Mouse (Mus musculus) bone marrow macrophage, adult 2 months (primary cell): ENCODE results near the gene Plekhm2. TPM values are rescaled to one million over a fixed set of nuclear protein-coding genes. Genes with fewer than 3 reads are reported as not detected.

ENCODE experiments used
- H3K27ac ChIP-seq: 2 replicates; pipeline ENCODE4 v1.5.1; 2012; ENCODE audit warnings: low read depth, low read length; ENCODE audit not compliant: insufficient read depth
- H3K4me1 ChIP-seq: 2 replicates; pipeline ENCODE4 v1.6.1; 2012; ENCODE audit warnings: low read length; ENCODE audit not compliant: control insufficient read depth, insufficient read depth
- H3K4me3 ChIP-seq: 2 replicates; pipeline ENCODE4 v1.5.1; 2012; ENCODE audit warnings: mild to moderate bottlenecking, low read length, moderate library complexity; ENCODE audit not compliant: insufficient read depth
- CTCF ChIP-seq: IDR thresholded peaks from 2 replicates; pipeline ENCODE4 v1.5.1; 2012; ENCODE audit warnings: low read depth, mild to moderate bottlenecking, low read length, moderate library complexity
- POLR2A ChIP-seq: IDR thresholded peaks from 2 replicates; pipeline ENCODE4 v1.6.1; 2012; ENCODE audit warnings: mild to moderate bottlenecking, low read depth, low read length, borderline replicate concordance
- polyA plus RNA-seq: library from polyadenylated mRNA; stranded (reverse); fragments of >200 nt; gene quantifications from 2 replicates; pipeline ENCODE4 v1.2.4, GENCODE M21; 2012; ENCODE audit not compliant: missing spikeins, insufficient read depth, insufficient read length

The Plekhm2 gene
- polyA plus RNA-seq, 1 experiment, result 62.1 TPM

DNA sequence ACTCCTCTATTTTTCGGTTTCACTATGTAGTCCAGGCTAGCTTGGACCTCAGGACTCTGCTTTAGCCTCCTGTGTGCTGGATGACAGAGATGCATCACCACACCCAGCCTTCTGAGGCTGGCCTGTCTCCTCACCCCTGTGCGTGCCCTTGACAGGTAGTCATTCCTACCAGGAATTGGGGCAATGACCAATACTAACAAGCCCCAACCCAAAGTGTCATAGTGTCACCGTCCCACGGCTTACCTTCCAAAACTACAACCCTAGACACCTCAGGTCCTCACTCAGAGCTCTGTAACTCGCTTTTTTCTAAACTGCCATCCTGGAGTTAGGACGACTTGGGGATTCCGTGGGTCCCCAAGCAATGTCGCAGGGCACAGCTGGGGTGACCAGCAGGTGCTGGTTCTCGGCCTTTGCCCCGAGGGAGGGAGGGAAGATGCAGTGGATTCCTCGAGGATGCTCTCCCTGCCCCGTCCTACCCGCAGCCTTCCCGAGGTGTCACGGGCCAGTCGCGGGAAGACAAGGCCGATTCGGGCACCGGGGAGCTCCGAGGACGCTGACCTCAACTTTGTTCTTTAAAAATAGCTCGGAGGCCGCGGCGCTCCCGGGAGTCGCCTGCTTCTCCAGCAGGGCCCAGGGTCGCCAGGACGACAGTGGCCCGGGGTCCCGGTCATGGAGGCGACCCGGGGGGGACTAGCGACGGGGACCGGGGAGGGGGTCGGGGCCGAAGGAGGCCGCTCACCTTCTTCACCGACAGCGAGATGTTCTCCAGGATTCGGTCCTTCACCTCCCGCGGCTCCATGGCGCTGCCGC lies 1.4 kb downstream of the Plekhm2 start:
- no peak for TF ChIP-seq CTCF
- TF ChIP-seq POLR2A, result no peak
- peak overlapping the region; percentile 89 for H3K4me3 ChIP-seq
- H3K4me1 ChIP-seq, result peaks cover 44% of the 10 kb centered on the region
- peak overlapping the region; percentile 69 for H3K27ac ChIP-seq

DNA sequence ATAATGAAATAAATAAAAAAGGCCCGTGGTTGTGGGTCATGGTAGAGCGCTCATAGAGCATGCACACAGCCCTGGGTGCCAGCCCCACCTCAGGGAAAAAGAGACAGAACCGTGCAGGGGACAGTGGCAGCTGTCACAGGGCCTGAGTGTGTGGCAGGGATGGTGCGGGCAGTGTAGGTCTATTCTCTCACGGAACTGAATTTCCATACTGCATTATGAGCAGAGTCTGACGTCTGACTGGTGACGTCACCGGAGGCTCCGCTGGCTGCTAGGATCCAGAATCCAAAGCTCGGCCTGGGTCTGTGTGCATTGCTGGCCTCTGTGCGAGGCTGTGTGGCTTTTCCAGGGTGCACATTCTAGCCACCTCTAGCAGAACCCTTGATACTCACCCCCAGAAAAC lies 3.8 kb downstream of the Plekhm2 start:
- Histone ChIP-seq H3K27ac (no peak overlapping the region), H3K4me3 (no peak overlapping the region), H3K4me1 (peaks cover 50% of the 10 kb centered on the region)
- TF ChIP-seq CTCF (no peak), POLR2A (no peak)

DNA sequence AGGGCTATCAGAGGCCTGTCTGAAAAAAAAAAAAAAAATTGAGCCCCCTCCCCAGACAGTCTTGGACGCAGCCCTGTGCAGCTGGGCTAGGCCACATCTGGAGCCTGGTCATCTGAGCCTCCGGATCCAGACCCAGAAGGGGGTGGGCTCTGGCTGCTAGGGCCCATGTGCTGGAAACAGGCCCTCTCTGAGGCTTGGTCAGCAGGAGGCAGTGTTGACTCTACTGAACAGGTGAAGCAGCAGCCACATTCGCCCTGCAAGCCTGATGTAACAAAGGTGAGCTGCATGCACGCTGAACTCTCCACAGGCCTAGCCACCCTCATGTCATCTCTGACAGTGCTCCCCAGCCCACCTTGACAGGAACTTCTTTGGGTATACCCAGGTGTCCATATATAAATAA lies 5.0 kb downstream of the Plekhm2 start:
- no peak overlapping the region for H3K27ac ChIP-seq
- no peak overlapping the region for H3K4me3 ChIP-seq
- TF ChIP-seq POLR2A (no peak), CTCF (no peak)
- peaks cover 51% of the 10 kb centered on the region for H3K4me1 ChIP-seq

DNA sequence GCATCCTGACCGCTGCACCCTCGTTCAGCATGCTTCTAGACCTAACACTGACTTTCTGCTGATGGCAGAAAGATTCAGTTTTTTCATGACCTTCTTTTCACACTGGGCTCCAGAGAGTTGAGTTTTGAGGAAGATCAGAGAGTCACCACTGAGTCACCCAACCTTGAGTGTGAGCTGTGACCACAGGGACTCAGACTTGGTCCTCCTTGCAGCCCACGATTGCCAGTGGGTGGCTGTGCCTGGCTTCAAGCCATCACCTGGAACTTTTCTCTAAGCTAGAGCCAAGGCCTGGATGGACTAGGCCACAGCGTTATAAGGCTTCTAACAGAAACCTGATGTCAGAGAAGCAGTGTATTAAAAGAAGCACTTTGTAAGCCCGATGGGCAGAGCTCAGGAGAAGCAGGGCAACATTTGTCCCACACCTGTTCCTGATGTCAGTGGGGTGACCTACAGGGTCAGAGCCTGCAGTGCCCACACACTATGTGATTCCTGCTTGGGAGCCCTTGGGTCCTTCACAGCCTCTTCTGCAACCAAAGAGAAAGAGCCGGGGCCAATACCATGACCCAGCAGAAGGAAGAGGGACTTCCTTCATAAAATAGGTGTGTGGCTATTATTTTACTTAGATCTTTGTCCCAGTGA lies 5.7 kb downstream of the Plekhm2 start:
- TF ChIP-seq POLR2A (no peak), CTCF (no peak)
- peaks cover 55% of the 10 kb centered on the region for H3K4me1 ChIP-seq
- peak overlapping the region; percentile 32 for H3K27ac ChIP-seq
- no peak overlapping the region for H3K4me3 ChIP-seq

DNA sequence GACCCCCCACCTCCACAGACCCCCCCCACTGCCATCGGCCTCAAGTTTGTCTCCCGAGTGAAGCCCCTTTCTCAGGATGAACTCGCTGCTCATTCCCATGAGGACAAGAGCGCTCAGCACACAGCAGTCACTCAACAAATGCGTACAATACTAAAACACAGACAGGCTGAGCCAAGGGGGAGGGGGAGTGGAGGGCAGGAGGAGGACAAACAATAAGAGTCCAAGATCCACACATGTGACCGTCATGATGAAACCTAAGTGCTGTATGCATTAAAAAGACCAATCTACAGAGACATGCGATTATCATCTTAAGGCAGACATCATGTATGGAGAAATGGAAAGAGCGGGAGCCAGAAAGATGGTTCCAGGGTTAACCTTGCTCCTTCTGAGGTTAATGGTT lies 7.8 kb downstream of the Plekhm2 start:
- Histone ChIP-seq H3K27ac (peak overlapping the region; percentile 93), H3K4me3 (no peak overlapping the region), H3K4me1 (peaks cover 72% of the 10 kb centered on the region)
- no peak for TF ChIP-seq POLR2A
- TF ChIP-seq CTCF, result no peak

DNA sequence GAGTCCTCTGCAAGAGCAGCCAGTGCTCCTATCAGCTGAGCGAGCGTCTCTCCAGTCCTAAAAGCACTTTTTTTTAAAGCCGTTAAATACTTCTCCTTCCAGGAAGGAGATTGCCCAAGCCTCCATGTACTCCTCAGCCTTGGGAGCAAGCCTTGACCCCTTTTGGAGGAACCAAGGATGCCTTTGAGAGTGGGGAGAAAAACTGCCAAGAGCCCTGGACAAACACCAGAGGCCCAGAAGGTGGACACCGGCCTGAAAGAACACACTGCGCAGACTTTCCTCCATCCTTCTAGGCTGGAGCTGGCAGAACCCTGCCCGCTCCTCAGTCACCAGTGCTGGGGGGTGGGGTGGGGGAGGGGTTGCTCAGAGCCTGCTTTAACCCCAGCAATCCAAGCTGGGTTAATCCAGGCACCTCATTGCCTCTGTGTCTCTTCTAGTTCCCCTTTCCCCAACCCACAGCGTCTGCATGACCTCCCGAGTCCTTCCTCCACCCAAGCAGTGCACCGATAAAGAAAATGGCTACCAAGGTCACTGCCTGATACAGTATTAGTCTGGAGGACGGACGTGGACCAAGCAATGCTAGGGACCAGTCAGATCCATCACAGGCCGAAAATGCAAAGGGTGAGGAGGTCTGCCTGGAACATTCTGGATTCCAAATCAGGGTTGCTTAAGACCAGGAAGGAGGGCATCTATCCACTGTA lies 8.6 kb downstream of the Plekhm2 start:
- peaks cover 77% of the 10 kb centered on the region for H3K4me1 ChIP-seq
- TF ChIP-seq POLR2A (no peak), CTCF (no peak)
- H3K27ac ChIP-seq, result peak overlapping the region; percentile 93
- no peak overlapping the region for H3K4me3 ChIP-seq

DNA sequence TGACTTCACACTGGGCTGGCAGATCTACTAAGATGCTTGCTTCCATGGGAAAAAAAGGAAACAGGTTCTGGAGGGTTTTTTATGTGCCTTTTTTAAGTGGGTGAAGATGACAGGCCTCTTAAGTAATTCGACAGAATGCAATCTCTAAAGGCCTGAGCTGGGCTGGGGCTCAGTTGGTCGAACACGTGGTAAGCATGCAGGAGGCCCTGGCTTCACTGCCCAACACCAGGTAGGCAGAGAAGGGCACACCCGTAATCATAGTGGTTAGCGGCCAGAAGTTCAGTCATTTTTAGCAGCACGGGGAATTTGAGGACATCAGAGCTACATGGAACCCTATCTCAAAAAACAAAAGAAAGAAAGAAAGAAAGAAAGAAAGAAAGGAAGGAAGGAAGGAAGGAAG lies 10.2 kb downstream of the Plekhm2 start:
- Histone ChIP-seq H3K27ac (0 out of 2 replicates have a peak overlapping the region, but pooled peaks have one; percentile 6), H3K4me3 (no peak overlapping the region), H3K4me1 (peaks cover 74% of the 10 kb centered on the region)
- TF ChIP-seq POLR2A, result no peak
- TF ChIP-seq CTCF, result no peak

DNA sequence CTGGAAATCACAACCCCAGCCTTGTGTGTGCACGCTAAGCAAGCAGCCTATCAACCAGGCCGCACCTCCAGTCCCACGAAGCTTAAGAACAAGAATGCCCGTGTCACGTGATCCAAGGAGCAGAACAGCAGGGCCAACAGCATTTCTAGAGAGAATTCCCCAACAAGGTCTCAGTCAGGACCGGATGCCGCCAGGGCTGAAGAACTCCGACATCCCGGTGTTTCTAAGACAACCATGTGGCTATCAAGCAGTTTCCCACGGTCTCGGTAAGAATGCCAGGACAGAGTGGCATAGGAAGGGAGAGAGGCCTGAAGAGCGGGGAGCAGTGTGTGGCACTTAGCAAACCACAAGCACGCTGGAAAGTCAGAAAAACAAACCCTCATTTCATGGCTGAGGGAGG lies 10.9 kb downstream of the Plekhm2 start:
- no peak overlapping the region for H3K4me3 ChIP-seq
- H3K4me1 ChIP-seq, result peaks cover 67% of the 10 kb centered on the region
- TF ChIP-seq CTCF, result no peak
- TF ChIP-seq POLR2A, result no peak
- no peak overlapping the region for H3K27ac ChIP-seq

DNA sequence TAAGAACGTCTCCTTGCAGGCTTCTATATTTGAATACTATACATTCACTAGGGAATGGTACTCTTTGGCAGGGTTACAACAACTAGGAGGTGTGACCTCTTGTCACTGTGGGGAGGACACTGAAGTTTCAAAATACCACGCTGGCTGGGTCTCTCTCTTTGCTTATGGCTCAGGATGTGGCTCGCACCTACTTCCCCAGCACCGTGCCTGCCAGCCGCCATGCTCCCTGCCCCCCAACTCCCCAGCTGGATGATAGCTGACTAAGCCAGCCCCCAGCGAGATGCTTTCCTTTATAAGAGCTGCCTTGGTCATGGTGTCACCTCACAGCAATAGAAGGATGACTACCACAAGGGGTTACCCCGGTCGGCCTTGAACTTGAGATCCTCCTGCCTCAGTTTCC lies 11.7 kb downstream of the Plekhm2 start:
- TF ChIP-seq CTCF (no peak), POLR2A (no peak)
- peaks cover 60% of the 10 kb centered on the region for H3K4me1 ChIP-seq
- H3K4me3 ChIP-seq, result no peak overlapping the region
- no peak overlapping the region for H3K27ac ChIP-seq

DNA sequence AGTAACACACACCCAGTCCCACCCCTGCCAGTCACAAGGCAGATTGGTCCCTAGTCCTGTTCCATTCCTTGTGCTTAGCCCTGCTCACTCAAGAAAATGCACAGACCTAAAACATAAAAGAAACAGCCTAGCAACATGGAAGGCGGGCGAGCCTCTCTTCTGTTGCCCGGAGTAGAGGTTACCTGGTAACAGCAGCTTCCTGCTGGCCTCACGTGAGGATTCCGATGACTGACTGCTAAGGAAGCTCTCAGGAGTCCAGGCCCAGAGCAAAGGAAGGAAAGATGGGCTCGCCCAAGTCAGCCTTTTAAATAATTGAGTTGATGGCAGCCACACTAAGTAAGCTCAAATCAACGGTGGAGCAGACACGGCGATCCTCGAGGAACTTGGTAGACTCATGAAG lies 12.8 kb downstream of the Plekhm2 start:
- Histone ChIP-seq H3K4me3 (no peak overlapping the region), H3K4me1 (peaks cover 56% of the 10 kb centered on the region), H3K27ac (peak overlapping the region; percentile 4)
- TF ChIP-seq CTCF (no peak), POLR2A (no peak)
